Mouse (Mus musculus): Measurements from ENCODE around the gene Krtap3-2. TPM values are rescaled to one million over a fixed set of nuclear protein-coding genes. Genes with fewer than 3 reads are reported as not detected.
"Not testable (repeated sequence)": the region's sequence is repeated elsewhere in the genome, so short reads cannot be mapped to it uniquely, and the experiment has no call there.

Krtap3-2 gene
- polyA plus RNA-seq (2015; fragmentation: Nextera tagmentation; extraction: Ambion mirVana): 0.24 TPM in 1 of 2 replicates, not detected in the other

DNA sequence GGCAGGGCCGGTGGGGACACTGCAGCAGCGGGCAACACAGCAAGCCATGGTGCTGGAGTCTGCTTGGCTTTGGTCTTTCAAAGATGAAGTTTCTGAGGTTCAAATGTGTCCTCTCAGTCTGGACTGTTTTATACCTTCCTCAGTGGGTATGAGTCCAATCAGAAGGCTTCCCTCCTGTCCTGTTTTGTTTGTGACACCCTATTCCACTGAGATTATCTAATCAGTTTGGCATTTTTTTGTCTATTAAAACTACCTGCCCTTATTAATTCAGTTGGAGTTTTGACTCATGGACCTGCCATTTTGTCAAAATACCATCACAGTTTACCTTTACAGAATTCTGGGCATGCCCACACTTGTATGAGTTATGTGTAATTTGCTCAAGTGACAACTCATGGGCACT is at the start of gene Krtap3-2:
Gene Krtap3-2, minus strand, starts transcription at position 101 of the 400 bp plus-strand sequence.
- H3K9me3 ChIP-seq: no peaks in the 10 kb centered on the region
- H3K4me1 ChIP-seq: no peaks in the 10 kb centered on the region
- 62% methylated on average over 2 of the region's 2 CpGs for WGBS
- H3K4me2 ChIP-seq: no peak within 1 kb of the TSS
- no peaks in the 10 kb centered on the region for H3K36me3 ChIP-seq
- no peaks in the 10 kb centered on the region for H3K27me3 ChIP-seq
- no peak within 1 kb of the TSS for H3K9ac ChIP-seq
- H3K4me3 ChIP-seq: no peak within 1 kb of the TSS
- ATAC-seq (ENCODE audit: insufficient number of reproducible peaks, low FRiP score, low TSS enrichment, low read depth): no peak
- H3K27ac ChIP-seq: no peak within 1 kb of the TSS

DNA sequence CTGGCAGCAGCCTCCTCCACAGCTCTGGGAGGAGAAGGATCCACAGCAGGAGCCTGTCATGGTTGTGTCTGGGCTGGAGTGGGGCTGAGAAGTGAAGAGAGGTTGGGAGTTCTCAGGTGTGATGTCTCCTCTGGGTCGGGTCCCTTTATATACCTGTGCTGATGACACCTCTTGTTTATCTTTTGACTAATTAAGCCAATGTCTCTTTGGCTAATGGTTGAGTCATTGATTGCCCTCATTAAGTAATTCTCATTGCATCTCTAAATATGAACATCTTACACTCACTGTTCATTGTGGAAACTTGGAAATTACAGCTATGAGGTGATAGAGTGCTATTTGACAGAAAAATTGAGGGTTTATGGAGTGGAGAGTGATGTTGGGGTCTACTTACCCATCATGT is 46.6 kb upstream of the Krtap3-2 start, which contains the start of gene Gm11938:
Gene Gm11938, minus strand, starts transcription at position 101 of the 400 bp plus-strand sequence.
- not testable (repeated sequence) for H3K9ac ChIP-seq; H3K27me3 ChIP-seq; H3K4me2 ChIP-seq; H3K36me3 ChIP-seq; H3K4me1 ChIP-seq; H3K4me3 ChIP-seq; H3K27ac ChIP-seq; ATAC-seq (ENCODE audit: insufficient number of reproducible peaks, low FRiP score, low TSS enrichment, low read depth); H3K9me3 ChIP-seq
- WGBS: 28% methylated on average over 1 of the region's 1 CpGs

DNA sequence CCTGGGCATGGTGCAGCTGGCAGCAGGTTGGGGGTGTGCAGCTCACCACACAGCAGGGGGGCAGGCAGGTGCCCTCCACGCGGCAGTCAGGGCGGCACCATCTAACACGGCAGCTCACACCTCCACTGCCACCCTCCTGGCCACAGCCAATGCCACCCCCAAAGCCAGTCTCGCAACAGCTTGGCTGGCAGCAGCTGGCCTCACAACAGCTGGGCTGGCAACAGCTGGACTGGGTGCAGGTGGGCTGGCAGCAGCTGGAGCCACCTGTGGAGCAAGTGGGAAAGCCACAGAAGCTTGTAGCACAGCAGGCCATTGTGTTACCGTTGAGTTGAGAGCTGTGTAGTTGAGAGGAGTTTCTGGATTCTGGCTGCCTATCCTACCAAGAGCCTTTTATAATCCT is 41.1 kb upstream of the Krtap3-2 start, which contains the start of gene Krtap9-3:
Gene Krtap9-3, minus strand, starts transcription at position 364 of the 400 bp plus-strand sequence.
- not testable (repeated sequence) for H3K27ac ChIP-seq; ATAC-seq (ENCODE audit: insufficient number of reproducible peaks, low FRiP score, low TSS enrichment, low read depth); H3K4me2 ChIP-seq; H3K9me3 ChIP-seq; H3K36me3 ChIP-seq; H3K4me3 ChIP-seq; H3K27me3 ChIP-seq; H3K9ac ChIP-seq; H3K4me1 ChIP-seq
- 79% methylated on average over 6 of the region's 6 CpGs for WGBS

DNA sequence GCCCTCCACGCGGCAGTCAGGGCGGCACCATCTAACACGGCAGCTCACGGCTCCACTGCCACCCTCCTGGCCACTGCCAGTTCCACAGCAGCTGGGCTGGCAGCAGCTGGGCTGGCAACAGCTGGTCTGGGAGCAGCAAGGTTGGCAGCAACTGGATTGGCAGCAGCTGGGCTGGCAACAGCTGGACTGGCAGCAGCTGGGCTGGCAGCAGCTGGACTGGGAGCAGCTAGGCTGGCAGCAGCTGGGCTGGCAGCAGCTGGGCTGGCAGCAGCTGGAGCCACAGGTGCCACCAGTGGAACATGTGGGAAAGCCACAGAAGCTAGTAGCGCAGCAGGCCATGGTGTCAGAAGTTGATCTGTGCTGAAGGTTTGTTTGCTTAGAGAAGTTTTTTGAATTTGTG is 34.3 kb upstream of the Krtap3-2 start, which contains the start of gene Krtap1-3:
Gene Krtap1-3, minus strand, starts transcription at position 359 of the 400 bp plus-strand sequence.
- Histone ChIP-seq H3K9ac (no peak within 1 kb of the TSS), H3K36me3 (no peaks in the 10 kb centered on the region), H3K4me2 (no peak within 1 kb of the TSS), H3K4me3 (no peak within 1 kb of the TSS), H3K9me3 (no peaks in the 10 kb centered on the region), H3K4me1 (no peaks in the 10 kb centered on the region), H3K27me3 (no peaks in the 10 kb centered on the region), H3K27ac (no peak within 1 kb of the TSS)
- 75% methylated on average over 6 of the region's 6 CpGs for WGBS
- no peak for ATAC-seq (ENCODE audit: insufficient number of reproducible peaks, low FRiP score, low TSS enrichment, low read depth)

DNA sequence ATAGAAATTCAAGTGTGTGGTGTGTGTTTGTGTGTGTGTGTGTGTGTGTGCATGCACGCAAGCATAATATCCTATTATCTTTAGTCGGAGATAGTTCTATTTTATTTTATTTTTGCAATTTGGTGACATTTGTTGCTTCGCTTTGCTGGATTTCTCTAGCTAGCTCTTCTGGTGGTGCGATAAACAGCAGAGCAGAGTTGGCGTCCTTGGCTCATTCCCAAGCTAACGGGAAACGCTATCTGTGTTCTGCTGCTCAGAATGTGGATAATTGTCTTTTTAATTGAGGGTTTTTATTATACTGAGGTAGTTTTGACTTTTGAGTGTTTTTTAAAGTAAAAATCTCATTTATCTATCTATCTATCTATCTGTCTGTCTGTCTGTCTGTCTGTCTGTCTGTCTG is 28.4 kb upstream of the Krtap3-2 start:
- Histone ChIP-seq H3K4me1 (no peaks in the 10 kb centered on the region), H3K36me3 (no peaks in the 10 kb centered on the region), H3K4me3 (no peak overlapping the region), H3K4me2 (no peak overlapping the region), H3K27ac (no peak overlapping the region), H3K9me3 (no peaks in the 10 kb centered on the region), H3K27me3 (no peaks in the 10 kb centered on the region), H3K9ac (no peak overlapping the region)
- WGBS: 89% methylated on average over 7 of the region's 7 CpGs
- ATAC-seq (ENCODE audit: insufficient number of reproducible peaks, low FRiP score, low TSS enrichment, low read depth): no peak

DNA sequence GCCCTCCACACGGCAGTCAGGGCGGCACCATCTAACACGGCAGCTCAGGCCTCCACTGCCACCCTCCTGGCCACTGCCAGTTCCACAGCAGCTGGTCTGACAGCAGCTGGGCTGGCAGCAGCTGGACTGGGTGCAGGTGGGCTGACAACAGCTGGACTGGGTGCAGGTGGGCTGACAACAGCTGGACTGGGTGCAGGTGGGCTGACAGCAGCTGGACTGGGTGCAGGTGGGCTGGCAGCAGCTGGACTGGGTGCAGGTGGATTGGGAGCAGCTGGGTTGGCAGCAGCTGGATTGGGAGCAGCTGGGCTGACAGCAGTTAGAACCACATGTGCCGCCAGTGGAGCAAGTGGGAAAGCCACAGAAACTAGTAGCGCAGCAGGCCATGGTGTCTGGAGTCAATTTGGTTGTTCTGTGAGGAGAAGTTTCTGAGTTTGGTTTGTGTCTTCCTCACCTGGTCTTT is 26.6 kb upstream of the Krtap3-2 start, which contains the start of gene Krtap1-4:
Gene Krtap1-4, minus strand, starts transcription at position 410 of the 460 bp plus-strand sequence.
- Histone ChIP-seq H3K4me3 (no peak within 1 kb of the TSS), H3K4me1 (no peaks in the 10 kb centered on the region), H3K27me3 (no peaks in the 10 kb centered on the region), H3K9ac (no peak within 1 kb of the TSS), H3K27ac (no peak within 1 kb of the TSS), H3K36me3 (no peaks in the 10 kb centered on the region), H3K4me2 (no peak within 1 kb of the TSS), H3K9me3 (no peaks in the 10 kb centered on the region)
- no peak for ATAC-seq (ENCODE audit: insufficient number of reproducible peaks, low FRiP score, low TSS enrichment, low read depth)
- WGBS: 65% methylated on average over 5 of the region's 5 CpGs

DNA sequence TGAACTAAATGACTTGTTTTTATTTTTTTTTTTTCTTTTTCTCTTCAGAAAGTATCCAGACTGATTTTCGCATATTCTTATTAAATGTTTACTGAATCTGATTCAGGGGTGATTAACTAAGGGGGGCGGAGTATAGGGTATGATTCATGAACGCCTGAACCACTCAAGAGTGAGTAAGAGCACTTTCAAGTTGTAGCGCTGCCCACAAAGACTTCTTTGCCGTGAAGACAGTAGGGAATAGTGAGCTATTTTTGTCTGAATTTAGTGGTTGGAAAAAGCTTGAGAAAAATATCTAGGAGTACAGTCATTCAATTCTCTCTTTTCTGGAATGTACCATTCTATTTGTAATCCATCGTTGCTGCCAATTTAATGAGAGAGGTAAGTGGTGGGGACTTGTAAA is 24.9 kb upstream of the Krtap3-2 start:
- no peak overlapping the region for H3K4me3 ChIP-seq
- no peaks in the 10 kb centered on the region for H3K4me1 ChIP-seq
- H3K27me3 ChIP-seq: no peaks in the 10 kb centered on the region
- no peaks in the 10 kb centered on the region for H3K9me3 ChIP-seq
- H3K36me3 ChIP-seq: no peaks in the 10 kb centered on the region
- no peak overlapping the region for H3K4me2 ChIP-seq
- H3K27ac ChIP-seq: no peak overlapping the region
- no peak overlapping the region for H3K9ac ChIP-seq
- no peak for ATAC-seq (ENCODE audit: insufficient number of reproducible peaks, low FRiP score, low TSS enrichment, low read depth)
- WGBS: 79% methylated on average over 6 of the region's 6 CpGs

DNA sequence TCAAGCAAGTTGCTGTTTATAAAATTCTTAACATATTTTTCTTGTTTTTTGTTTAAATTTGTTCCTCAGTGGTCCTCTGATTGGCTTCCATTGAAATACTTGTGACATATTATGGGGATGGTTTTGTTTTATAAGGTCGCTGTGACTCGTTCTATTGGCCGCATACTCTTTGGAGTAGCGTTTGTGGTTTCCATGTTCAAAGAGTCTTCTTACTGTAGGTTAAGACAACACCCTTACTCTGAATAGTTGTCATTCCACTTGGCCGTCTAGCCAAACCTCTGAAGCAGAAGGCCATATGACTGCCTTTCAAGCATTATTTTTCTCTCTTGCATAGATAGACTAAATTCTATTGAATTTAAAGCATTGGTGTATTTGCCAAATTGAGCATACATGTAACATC is 24.4 kb upstream of the Krtap3-2 start:
- Histone ChIP-seq H3K27ac (no peak overlapping the region), H3K27me3 (no peaks in the 10 kb centered on the region), H3K4me3 (no peak overlapping the region), H3K36me3 (no peaks in the 10 kb centered on the region), H3K4me2 (no peak overlapping the region), H3K4me1 (no peaks in the 10 kb centered on the region), H3K9me3 (no peaks in the 10 kb centered on the region), H3K9ac (no peak overlapping the region)
- WGBS: 78% methylated on average over 5 of the region's 5 CpGs
- ATAC-seq (ENCODE audit: insufficient number of reproducible peaks, low FRiP score, low TSS enrichment, low read depth): no peak

DNA sequence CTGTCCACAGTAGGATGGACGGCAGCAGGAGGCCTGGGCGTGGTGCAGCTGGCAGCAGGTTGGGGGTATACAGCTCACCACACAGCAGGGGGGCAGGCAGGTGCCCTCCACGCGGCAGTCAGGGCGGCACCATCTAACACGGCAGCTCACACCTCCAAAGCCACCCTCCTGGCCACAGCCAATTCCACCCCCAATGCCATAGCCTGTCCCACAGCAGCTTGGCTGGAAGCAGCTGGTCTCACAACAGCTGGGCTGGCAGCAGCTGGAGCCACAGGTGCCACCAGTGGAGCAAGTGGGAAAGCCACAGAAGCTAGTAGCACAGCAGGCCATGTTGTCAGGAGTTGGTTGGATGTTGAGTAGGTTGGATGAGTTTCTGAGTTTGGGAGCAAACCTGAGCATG is 24.0 kb upstream of the Krtap3-2 start, which contains the start of gene Krtap1-5:
Gene Krtap1-5, minus strand, starts transcription at position 381 of the 400 bp plus-strand sequence.
- 78% methylated on average over 6 of the region's 6 CpGs for WGBS
- no peaks in the 10 kb centered on the region for H3K4me1 ChIP-seq
- no peaks in the 10 kb centered on the region for H3K9me3 ChIP-seq
- no peaks in the 10 kb centered on the region for H3K36me3 ChIP-seq
- H3K4me2 ChIP-seq: no peak within 1 kb of the TSS
- ATAC-seq (ENCODE audit: insufficient number of reproducible peaks, low FRiP score, low TSS enrichment, low read depth): no peak
- H3K4me3 ChIP-seq: no peak within 1 kb of the TSS
- no peak within 1 kb of the TSS for H3K9ac ChIP-seq
- H3K27me3 ChIP-seq: no peaks in the 10 kb centered on the region
- no peak within 1 kb of the TSS for H3K27ac ChIP-seq

DNA sequence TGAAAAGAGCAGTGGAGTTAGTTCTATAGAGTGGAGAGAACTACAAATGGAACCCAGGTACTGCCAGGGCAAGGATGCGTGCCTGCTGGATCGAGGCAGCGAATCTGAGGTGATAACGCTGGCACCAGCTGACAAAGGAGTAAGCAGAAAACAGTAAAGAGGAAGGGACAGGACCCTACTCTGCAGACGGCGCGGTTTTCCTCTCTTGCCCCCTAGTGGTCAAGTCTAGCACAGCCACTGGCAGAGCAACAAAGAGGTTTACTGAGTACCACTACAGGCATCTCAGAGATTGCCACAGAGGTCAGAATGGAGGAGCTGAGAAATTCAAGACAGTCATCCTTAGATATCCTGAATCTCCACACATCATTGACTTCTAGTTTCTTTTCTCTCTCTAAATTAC is 17.5 kb upstream of the Krtap3-2 start:
- Histone ChIP-seq H3K36me3 (no peaks in the 10 kb centered on the region), H3K9ac (no peak overlapping the region), H3K4me2 (no peak overlapping the region; the same call in 1 of the 2 replicates), H3K27ac (no peak overlapping the region), H3K27me3 (no peaks in the 10 kb centered on the region), H3K4me1 (no peaks in the 10 kb centered on the region), H3K9me3 (no peaks in the 10 kb centered on the region), H3K4me3 (no peak overlapping the region)
- WGBS: 2% methylated on average over 7 of the region's 7 CpGs
- no peak for ATAC-seq (ENCODE audit: insufficient number of reproducible peaks, low FRiP score, low TSS enrichment, low read depth)

DNA sequence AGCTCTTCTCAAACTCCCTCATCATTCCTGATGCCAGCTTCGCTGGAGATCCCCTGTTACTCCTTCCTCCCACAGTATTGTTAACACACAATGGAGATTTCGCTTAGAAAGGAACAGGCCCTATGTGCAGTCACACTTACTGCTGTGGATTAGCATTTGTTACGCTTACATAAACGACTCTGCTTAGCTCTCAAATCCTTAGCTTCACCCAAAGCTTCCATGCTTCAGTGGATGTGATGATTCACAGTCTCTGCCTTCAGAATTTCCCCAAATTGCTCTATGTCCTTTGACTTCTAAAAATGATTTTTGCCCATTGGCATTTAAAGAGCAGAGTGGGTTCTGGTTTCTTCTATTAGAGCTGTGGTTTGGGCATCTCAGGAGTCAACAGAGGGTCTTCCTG is 16.5 kb upstream of the Krtap3-2 start:
- H3K4me3 ChIP-seq: no peak overlapping the region
- no peaks in the 10 kb centered on the region for H3K4me1 ChIP-seq
- WGBS: 71% methylated on average over 4 of the region's 4 CpGs
- H3K4me2 ChIP-seq: no peak overlapping the region
- no peaks in the 10 kb centered on the region for H3K36me3 ChIP-seq
- H3K9ac ChIP-seq: no peak overlapping the region
- no peaks in the 10 kb centered on the region for H3K27me3 ChIP-seq
- ATAC-seq (ENCODE audit: insufficient number of reproducible peaks, low FRiP score, low TSS enrichment, low read depth): no peak
- H3K9me3 ChIP-seq: no peaks in the 10 kb centered on the region
- no peak overlapping the region for H3K27ac ChIP-seq

DNA sequence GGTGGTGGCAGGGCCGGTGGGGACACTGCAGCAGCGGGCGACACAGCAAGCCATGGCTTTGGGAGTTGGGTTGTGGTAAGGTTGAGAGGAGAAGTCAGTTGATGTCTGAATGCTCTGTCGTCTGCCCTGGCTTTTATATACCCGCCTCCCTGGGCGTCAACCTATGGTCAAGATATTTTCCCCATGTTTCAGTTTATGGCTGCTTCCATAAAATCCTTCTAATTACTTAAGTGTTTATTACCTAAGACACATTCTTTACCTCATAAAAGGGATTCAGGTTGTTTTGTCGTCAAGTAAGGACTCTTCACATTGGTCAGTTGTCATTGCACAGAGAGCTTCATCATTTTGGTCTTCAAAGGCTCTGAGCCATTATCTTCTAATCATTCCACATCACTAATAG is 9.9 kb upstream of the Krtap3-2 start, which contains the start of gene Krtap3-1:
Gene Krtap3-1, minus strand, starts transcription at position 101 of the 400 bp plus-strand sequence.
- 68% methylated on average over 7 of the region's 7 CpGs for WGBS
- Histone ChIP-seq H3K4me1 (no peaks in the 10 kb centered on the region), H3K9me3 (no peaks in the 10 kb centered on the region), H3K4me3 (no peak within 1 kb of the TSS), H3K36me3 (no peaks in the 10 kb centered on the region), H3K27ac (no peak within 1 kb of the TSS), H3K4me2 (no peak within 1 kb of the TSS), H3K27me3 (no peaks in the 10 kb centered on the region), H3K9ac (no peak within 1 kb of the TSS)
- ATAC-seq (ENCODE audit: insufficient number of reproducible peaks, low FRiP score, low TSS enrichment, low read depth): no peak

DNA sequence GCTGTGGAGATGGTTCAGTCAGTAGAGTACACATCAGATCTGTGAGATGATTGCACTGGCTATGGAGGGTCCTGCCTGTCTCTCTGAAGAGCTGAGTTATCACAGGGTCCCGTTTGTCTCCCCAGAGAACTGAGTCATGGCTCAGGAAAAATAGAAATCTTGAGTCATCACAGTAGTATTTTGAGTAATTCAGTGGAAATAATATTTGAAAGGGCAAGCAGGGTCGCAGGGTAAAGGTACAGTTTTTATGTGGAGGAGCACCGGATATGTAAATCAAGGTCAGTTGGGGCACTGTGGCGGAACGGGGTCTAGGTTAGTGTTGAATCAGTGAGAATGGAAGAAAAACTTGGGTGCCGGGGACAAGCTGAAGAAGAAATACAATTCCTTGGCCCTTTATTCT is 5.9 kb upstream of the Krtap3-2 start:
- Histone ChIP-seq H3K4me3 (no peak overlapping the region), H3K4me1 (no peaks in the 10 kb centered on the region), H3K36me3 (no peaks in the 10 kb centered on the region), H3K9me3 (no peaks in the 10 kb centered on the region), H3K27me3 (no peaks in the 10 kb centered on the region), H3K27ac (no peak overlapping the region), H3K4me2 (no peak overlapping the region), H3K9ac (no peak overlapping the region)
- ATAC-seq (ENCODE audit: insufficient number of reproducible peaks, low FRiP score, low TSS enrichment, low read depth): no peak
- 83% methylated on average over 6 of the region's 6 CpGs for WGBS
